Mouse (Mus musculus) thymus, adult 2 months (tissue): Measurements from ENCODE around the gene Bub1b.

ENCODE experiments used
- CTCF ChIP-seq: fragments of 200-500 bp; IDR thresholded peaks from 2 replicates; pipeline ENCODE4 v1.5.1; 2012; ENCODE audit warnings: mild to moderate bottlenecking, control low read depth, low read length, moderate library complexity, borderline replicate concordance; ENCODE audit not compliant: control insufficient read depth, poor library complexity, insufficient read depth; ENCODE audit errors: extremely low read depth
- POLR2A ChIP-seq: fragments of 200-500 bp; IDR thresholded peaks from 2 replicates; pipeline ENCODE4 v1.6.1; 2012; ENCODE audit warnings: mild to moderate bottlenecking, low read length, control low read depth, moderate library complexity; ENCODE audit not compliant: control insufficient read depth, poor library complexity, insufficient read depth; ENCODE audit errors: extremely low read depth

- TF ChIP-seq POLR2A (no peak), CTCF (no peak)
Observed at GRCm38 (mm10) chr2:118572183-118572836, 25.7 kb upstream of the Bub1b start.
